Mouse (Mus musculus): ENCODE data around the gene Zfp1.

Gene Zfp1

GRCm38 (mm10) chr8:111676237-111676636, 33.0 kb downstream of the Zfp1 start:
- peak; percentile 37 for DNase-seq (ENCODE audit: low read depth, low spot score)

- DNase-seq (ENCODE audit: low read depth, low spot score): peak; percentile 65
These were observed 34.9 kb downstream of the Zfp1 start for GRCm38 (mm10) chr8:111678111-111678510.

GRCm38 (mm10) chr8:111678848-111679247, 35.6 kb downstream of the Zfp1 start:
- DNase-seq (ENCODE audit: low read depth, low spot score): no peak

GRCm38 (mm10) chr8:111680423-111681028, 37.3 kb downstream of the Zfp1 start:
- DNase-seq (ENCODE audit: low read depth, low spot score): no peak

GRCm38 (mm10) chr8:111681153-111681552, 38.0 kb downstream of the Zfp1 start:
- DNase-seq (ENCODE audit: low read depth, low spot score): no peak

- DNase-seq (ENCODE audit: low read depth, low spot score): no peak
These were observed 39.3 kb downstream of the Zfp1 start for GRCm38 (mm10) chr8:111682521-111682920.

GRCm38 (mm10) chr8:111686881-111687280, 43.7 kb downstream of the Zfp1 start:
- no peak for DNase-seq (ENCODE audit: low read depth, low spot score)

- DNase-seq (ENCODE audit: low read depth, low spot score): no peak
These were observed 47.8 kb downstream of the Zfp1 start, which contains the start of gene Ctrb1 for GRCm38 (mm10) chr8:111690960-111691445. Ctrb1 (minus strand) TSS chr8:111691010.

- no peak for DNase-seq (ENCODE audit: low read depth, low spot score)
These were observed 50.1 kb downstream of the Zfp1 start for GRCm38 (mm10) chr8:111693261-111693741.

- no peak for DNase-seq (ENCODE audit: low read depth, low spot score)
These were observed 52.2 kb downstream of the Zfp1 start for GRCm38 (mm10) chr8:111695441-111695840.

- DNase-seq (ENCODE audit: low read depth, low spot score): no peak
These were observed 54.5 kb downstream of the Zfp1 start for GRCm38 (mm10) chr8:111697655-111698054.

- no peak for DNase-seq (ENCODE audit: low read depth, low spot score)
These were observed 55.8 kb downstream of the Zfp1 start for GRCm38 (mm10) chr8:111699035-111699434.

GRCm38 (mm10) chr8:111700201-111700600, 57.0 kb downstream of the Zfp1 start:
- no peak for DNase-seq (ENCODE audit: low read depth, low spot score)

- DNase-seq (ENCODE audit: low read depth, low spot score): no peak
These were observed 57.5 kb downstream of the Zfp1 start for GRCm38 (mm10) chr8:111700740-111701139.

- no peak for DNase-seq (ENCODE audit: low read depth, low spot score)
These were observed 58.2 kb downstream of the Zfp1 start for GRCm38 (mm10) chr8:111701380-111701779.

GRCm38 (mm10) chr8:111704585-111704984, 61.4 kb downstream of the Zfp1 start:
- no peak for DNase-seq (ENCODE audit: low read depth, low spot score)

- no peak for DNase-seq (ENCODE audit: low read depth, low spot score)
These were observed 62.0 kb downstream of the Zfp1 start for GRCm38 (mm10) chr8:111705222-111705621.

GRCm38 (mm10) chr8:111705699-111706098, 62.5 kb downstream of the Zfp1 start:
- DNase-seq (ENCODE audit: low read depth, low spot score): no peak

- DNase-seq (ENCODE audit: low read depth, low spot score): no peak
These were observed 65.1 kb downstream of the Zfp1 start for GRCm38 (mm10) chr8:111708265-111708664.

- DNase-seq (ENCODE audit: low read depth, low spot score): no peak
These were observed 66.0 kb downstream of the Zfp1 start for GRCm38 (mm10) chr8:111709223-111709622.

GRCm38 (mm10) chr8:111710777-111711485, 67.7 kb downstream of the Zfp1 start:
- DNase-seq (ENCODE audit: low read depth, low spot score): no peak

GRCm38 (mm10) chr8:111712135-111712534, 68.9 kb downstream of the Zfp1 start:
- no peak for DNase-seq (ENCODE audit: low read depth, low spot score)

- peak; percentile 58 for DNase-seq (ENCODE audit: low read depth, low spot score)
These were observed 69.4 kb downstream of the Zfp1 start for GRCm38 (mm10) chr8:111712588-111712987.

Measured in CD4-positive helper T cell, adult 2 months (primary cell).